Mouse (Mus musculus) ovary, postnatal 36 days (tissue): ENCODE data around the gene Ptprr.

Experiments
- DNase-seq: peaks from one replicate; pipeline ENCODE4 v3.0.0; 2022; ENCODE audit warnings: low spot score, mixed read lengths

Ptprr gene

GRCm38 (mm10) chr10:116266561-116267433 is 248.8 kb downstream of the Ptprr start:
- DNase-seq: no peak

- no peak for DNase-seq
Measured at GRCm38 (mm10) chr10:116267434-116267822, 249.4 kb downstream of the Ptprr start.

GRCm38 (mm10) chr10:116268343-116268742 is 250.3 kb downstream of the Ptprr start:
- DNase-seq: no peak

GRCm38 (mm10) chr10:116270646-116271469 is 252.8 kb downstream of the Ptprr start:
- no peak for DNase-seq

- no peak for DNase-seq
Measured at GRCm38 (mm10) chr10:116271470-116271915, 253.5 kb downstream of the Ptprr start.

GRCm38 (mm10) chr10:116272156-116272555 is 254.1 kb downstream of the Ptprr start:
- DNase-seq: no peak

GRCm38 (mm10) chr10:116275280-116275679 is 257.3 kb downstream of the Ptprr start, which contains the start of gene Ptprb:
Gene Ptprb, plus strand, starts transcription at chr10:116275523.
- DNase-seq: no peak

- no peak for DNase-seq
Measured at GRCm38 (mm10) chr10:116286697-116287344, 268.8 kb downstream of the Ptprr start.

GRCm38 (mm10) chr10:116288130-116288529 is 270.1 kb downstream of the Ptprr start:
- DNase-seq: no peak

- DNase-seq: no peak
Measured at GRCm38 (mm10) chr10:116290483-116290882, 272.5 kb downstream of the Ptprr start.

GRCm38 (mm10) chr10:116291153-116291755 is 273.2 kb downstream of the Ptprr start:
- no peak for DNase-seq

GRCm38 (mm10) chr10:116296439-116296838 is 278.4 kb downstream of the Ptprr start:
- no peak for DNase-seq

GRCm38 (mm10) chr10:116297854-116298253 is 279.8 kb downstream of the Ptprr start:
- DNase-seq: no peak

- no peak for DNase-seq
Measured at GRCm38 (mm10) chr10:116300824-116301223, 282.8 kb downstream of the Ptprr start.

- peak; percentile 29 for DNase-seq
Measured at GRCm38 (mm10) chr10:116301258-116301657, 283.2 kb downstream of the Ptprr start.

- no peak for DNase-seq
Measured at GRCm38 (mm10) chr10:116304355-116304754, 286.3 kb downstream of the Ptprr start.

GRCm38 (mm10) chr10:116309460-116309859 is 291.4 kb downstream of the Ptprr start:
- DNase-seq: no peak

GRCm38 (mm10) chr10:116310516-116311210 is 292.6 kb downstream of the Ptprr start:
- no peak for DNase-seq

GRCm38 (mm10) chr10:116319246-116319645 is 301.2 kb downstream of the Ptprr start:
- peak; percentile 72 for DNase-seq
